Mouse (Mus musculus) ovary, adult 2 months (tissue): ENCODE measurements around the gene Mycs. TPM values are rescaled to one million over a fixed set of nuclear protein-coding genes. Genes with fewer than 3 reads are reported as not detected.

ENCODE experiments used
- polyA plus RNA-seq: library from polyadenylated mRNA; depleted of rRNA; stranded (reverse); fragments of >200 nt; gene quantifications from 2 replicates; pipeline ENCODE4 v1.2.3, GENCODE M21; 2012; rRNA removed

The Mycs gene
- polyA plus RNA-seq: not detected in 2 replicates

DNA sequence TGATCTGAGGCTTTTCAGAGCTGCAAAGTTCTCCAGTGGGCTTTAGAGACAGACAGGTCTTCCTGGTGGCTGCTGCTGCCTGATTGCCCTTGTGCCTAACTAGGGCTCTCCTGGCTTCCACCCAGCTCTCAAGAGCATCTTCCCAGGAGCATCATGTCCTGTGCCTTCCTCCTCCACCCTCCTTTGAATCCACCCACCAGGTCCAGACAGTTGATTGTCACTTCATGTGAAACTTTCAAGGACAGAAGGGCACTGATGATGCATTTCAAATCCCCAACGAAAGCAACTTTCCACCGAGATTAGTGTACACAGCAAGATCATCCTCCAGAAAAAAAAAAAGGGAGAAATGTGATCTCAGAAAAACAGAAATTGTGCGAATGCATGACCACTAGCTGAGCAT is at the start of gene Mycs:
Gene Mycs (minus strand): TSS at position 101 of the 400 bp plus-strand sequence.

Other genes with a start within 250 kb of the Mycs start
- not detected in 2 replicates for gene Btbd35f7, start 199.8 kb upstream of the Mycs start, polyA plus RNA-seq